Mouse (Mus musculus): Measurements from ENCODE around the gene Il12rb1.
A peak's percentile ranks its signal among the peaks of the same experiment; 100 is the strongest.

Il12rb1 gene

DNA sequence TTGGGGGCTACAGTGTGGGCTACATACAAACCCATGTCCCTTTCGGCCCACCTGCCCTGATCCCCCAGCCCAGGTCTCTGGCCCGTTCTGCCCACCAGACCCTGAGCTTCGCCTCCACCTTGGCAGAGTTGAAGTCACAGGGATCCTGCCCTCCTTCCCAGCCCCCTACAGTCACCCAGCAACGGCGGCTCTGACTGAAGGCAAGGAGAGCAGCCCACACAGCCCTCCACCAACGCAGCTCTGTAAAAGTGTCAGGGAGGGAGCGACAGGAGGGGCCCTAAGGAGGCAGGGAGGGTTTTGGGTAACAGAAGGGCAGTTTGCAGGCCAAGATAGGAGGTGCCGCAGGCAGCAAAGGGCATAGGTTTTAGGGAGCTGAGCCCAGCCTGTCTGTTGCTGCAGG, 17.4 kb upstream of the Il12rb1 start:
- no peak for TF ChIP-seq POU5F1 (IDR thresholded peaks at IDR 0.05; ENCODE audit: borderline replicate concordance, low read length)
- no peak for TF ChIP-seq CTCF (conservative IDR thresholded peaks at IDR 0.05; ENCODE audit: low read length)
- TF ChIP-seq NANOG (IDR thresholded peaks at IDR 0.05; ENCODE audit: borderline replicate concordance, low read length), result no peak
- peaks cover 30% of the 10 kb centered on the region for H3K36me3 ChIP-seq (ENCODE audit: insufficient read depth, low read length)
- H3K9me3 ChIP-seq (ENCODE audit: low read length), result no peaks in the 10 kb centered on the region

DNA sequence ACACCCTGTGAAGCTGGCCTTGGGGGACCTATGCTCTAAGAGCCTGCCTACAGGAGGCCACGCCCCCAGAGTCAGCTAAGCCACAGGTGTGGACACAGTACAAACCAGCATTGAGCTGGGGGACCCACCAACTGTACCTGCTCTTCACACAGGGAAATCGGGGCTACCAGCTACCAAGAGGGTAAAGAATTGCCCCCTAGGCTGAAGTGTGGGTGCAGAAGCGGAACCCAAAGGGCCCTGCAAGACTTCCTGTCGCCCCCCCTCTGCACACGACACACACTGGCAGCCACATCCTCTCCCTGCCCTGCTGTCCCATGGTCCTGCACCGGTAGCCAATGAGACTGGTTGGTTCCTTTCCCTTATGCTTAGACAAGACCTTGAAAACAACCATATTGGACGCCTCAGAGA, 17.0 kb upstream of the Il12rb1 start:
- Histone ChIP-seq H3K27me3 (ENCODE audit: insufficient read depth, low read length) (peaks cover 24% of the 10 kb centered on the region), H3K9me3 (ENCODE audit: low read length) (no peaks in the 10 kb centered on the region), H3K4me3 (replicated peaks; ENCODE audit: low read length) (peak overlapping the region; percentile 89), H3K36me3 (ENCODE audit: insufficient read depth, low read length) (peaks cover 26% of the 10 kb centered on the region), H3K4me1 (replicated peaks; ENCODE audit: low read depth, low read length) (peaks cover 62% of the 10 kb centered on the region)
- TF ChIP-seq CTCF (conservative IDR thresholded peaks at IDR 0.05; ENCODE audit: low read length) (no peak), NANOG (IDR thresholded peaks at IDR 0.05; ENCODE audit: borderline replicate concordance, low read length) (no peak), POU5F1 (IDR thresholded peaks at IDR 0.05; ENCODE audit: borderline replicate concordance, low read length) (no peak)

More for the DNA sequence above, 17.4 kb upstream of the Il12rb1 start:
- peaks cover 20% of the 10 kb centered on the region for H3K27me3 ChIP-seq (ENCODE audit: insufficient read depth, low read length)
- peak overlapping the region; percentile 89; the same call in 1 of the 2 replicates for H3K4me3 ChIP-seq (replicated peaks; ENCODE audit: low read length)
- H3K4me1 ChIP-seq (replicated peaks; ENCODE audit: low read depth, low read length), result peaks cover 62% of the 10 kb centered on the region

- Histone ChIP-seq H3K4me3 (replicated peaks; ENCODE audit: low read length) (peak overlapping the region; percentile 89), H3K9me3 (ENCODE audit: low read length) (no peaks in the 10 kb centered on the region), H3K4me1 (replicated peaks; ENCODE audit: low read depth, low read length) (peaks cover 56% of the 10 kb centered on the region), H3K36me3 (ENCODE audit: insufficient read depth, low read length) (peaks cover 18% of the 10 kb centered on the region), H3K27me3 (ENCODE audit: insufficient read depth, low read length) (peaks cover 27% of the 10 kb centered on the region)
- TF ChIP-seq CTCF (conservative IDR thresholded peaks at IDR 0.05; ENCODE audit: low read length) (no peak), NANOG (IDR thresholded peaks at IDR 0.05; ENCODE audit: borderline replicate concordance, low read length) (no peak), POU5F1 (IDR thresholded peaks at IDR 0.05; ENCODE audit: borderline replicate concordance, low read length) (no peak)
These were observed 16.1 kb upstream of the Il12rb1 start for GRCm38 (mm10) chr8:70791975-70792691.

- H3K27me3 ChIP-seq (ENCODE audit: insufficient read depth, low read length), result peaks cover 29% of the 10 kb centered on the region
- H3K4me3 ChIP-seq (replicated peaks; ENCODE audit: low read length), result peak overlapping the region; percentile 89
- H3K4me1 ChIP-seq (replicated peaks; ENCODE audit: low read depth, low read length), result peaks cover 52% of the 10 kb centered on the region
- peaks cover 14% of the 10 kb centered on the region; the same call in 1 of the 2 replicates for H3K36me3 ChIP-seq (ENCODE audit: insufficient read depth, low read length)
- TF ChIP-seq POU5F1 (IDR thresholded peaks at IDR 0.05; ENCODE audit: borderline replicate concordance, low read length), result no peak
- TF ChIP-seq CTCF (conservative IDR thresholded peaks at IDR 0.05; ENCODE audit: low read length), result no peak
- TF ChIP-seq NANOG (IDR thresholded peaks at IDR 0.05; ENCODE audit: borderline replicate concordance, low read length), result no peak
- no peaks in the 10 kb centered on the region for H3K9me3 ChIP-seq (ENCODE audit: low read length)
These were observed 15.5 kb upstream of the Il12rb1 start for GRCm38 (mm10) chr8:70792700-70793099.

DNA sequence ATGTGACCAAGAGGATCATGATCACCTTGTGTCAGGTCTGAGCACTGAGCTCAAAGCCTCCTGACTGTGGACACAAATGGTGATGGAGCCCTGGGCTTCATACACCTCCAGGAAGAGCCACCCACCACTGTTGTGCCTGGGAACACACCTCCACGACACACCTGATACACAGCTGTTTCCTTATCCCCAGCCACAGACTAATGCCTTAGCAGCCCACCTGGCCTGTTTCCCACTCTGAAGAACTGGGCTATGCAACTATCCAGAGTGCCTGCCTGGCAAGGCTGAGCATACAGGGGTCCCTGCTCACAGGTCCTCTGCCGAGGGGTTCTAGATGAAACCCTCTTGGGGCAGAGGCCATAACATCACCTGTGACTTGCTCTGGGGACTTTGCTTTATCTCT, 14.0 kb upstream of the Il12rb1 start:
- Histone ChIP-seq H3K9me3 (ENCODE audit: low read length) (no peaks in the 10 kb centered on the region), H3K27me3 (ENCODE audit: insufficient read depth, low read length) (peaks cover 43% of the 10 kb centered on the region), H3K4me3 (replicated peaks; ENCODE audit: low read length) (no peak overlapping the region), H3K36me3 (ENCODE audit: insufficient read depth, low read length) (peaks cover 6% of the 10 kb centered on the region; the same call in 1 of the 2 replicates), H3K4me1 (replicated peaks; ENCODE audit: low read depth, low read length) (peaks cover 53% of the 10 kb centered on the region)
- TF ChIP-seq NANOG (IDR thresholded peaks at IDR 0.05; ENCODE audit: borderline replicate concordance, low read length) (no peak), CTCF (conservative IDR thresholded peaks at IDR 0.05; ENCODE audit: low read length) (no peak), POU5F1 (IDR thresholded peaks at IDR 0.05; ENCODE audit: borderline replicate concordance, low read length) (no peak)

- Histone ChIP-seq H3K4me3 (replicated peaks; ENCODE audit: low read length) (no peak overlapping the region), H3K4me1 (replicated peaks; ENCODE audit: low read depth, low read length) (peaks cover 59% of the 10 kb centered on the region), H3K9me3 (ENCODE audit: low read length) (no peaks in the 10 kb centered on the region), H3K36me3 (ENCODE audit: insufficient read depth, low read length) (no peaks in the 10 kb centered on the region), H3K27me3 (ENCODE audit: insufficient read depth, low read length) (peaks cover 53% of the 10 kb centered on the region)
- TF ChIP-seq NANOG (IDR thresholded peaks at IDR 0.05; ENCODE audit: borderline replicate concordance, low read length) (no peak), CTCF (conservative IDR thresholded peaks at IDR 0.05; ENCODE audit: low read length) (no peak), POU5F1 (IDR thresholded peaks at IDR 0.05; ENCODE audit: borderline replicate concordance, low read length) (no peak)
These were observed 12.9 kb upstream of the Il12rb1 start for GRCm38 (mm10) chr8:70795370-70795769.

- peaks cover 58% of the 10 kb centered on the region for H3K4me1 ChIP-seq (replicated peaks; ENCODE audit: low read depth, low read length)
- peak overlapping the region; percentile 86 for H3K4me3 ChIP-seq (replicated peaks; ENCODE audit: low read length)
- peaks cover 53% of the 10 kb centered on the region for H3K27me3 ChIP-seq (ENCODE audit: insufficient read depth, low read length)
- no peak for TF ChIP-seq NANOG (IDR thresholded peaks at IDR 0.05; ENCODE audit: borderline replicate concordance, low read length)
- TF ChIP-seq POU5F1 (IDR thresholded peaks at IDR 0.05; ENCODE audit: borderline replicate concordance, low read length), result no peak
- TF ChIP-seq CTCF (conservative IDR thresholded peaks at IDR 0.05; ENCODE audit: low read length), result no peak
- no peaks in the 10 kb centered on the region for H3K36me3 ChIP-seq (ENCODE audit: insufficient read depth, low read length)
- H3K9me3 ChIP-seq (ENCODE audit: low read length), result no peaks in the 10 kb centered on the region
These were observed 11.7 kb upstream of the Il12rb1 start for GRCm38 (mm10) chr8:70796403-70797080.

Data from E14TG2a.4 (cell line).